Mouse (Mus musculus): Measurements from ENCODE around the gene Phlpp1. TPM values are rescaled to one million over a fixed set of nuclear protein-coding genes. Genes with fewer than 3 reads are reported as not detected.

Gene Phlpp1
- polyA plus RNA-seq, 1 experiment from 2014 or later: 5.5 TPM

DNA sequence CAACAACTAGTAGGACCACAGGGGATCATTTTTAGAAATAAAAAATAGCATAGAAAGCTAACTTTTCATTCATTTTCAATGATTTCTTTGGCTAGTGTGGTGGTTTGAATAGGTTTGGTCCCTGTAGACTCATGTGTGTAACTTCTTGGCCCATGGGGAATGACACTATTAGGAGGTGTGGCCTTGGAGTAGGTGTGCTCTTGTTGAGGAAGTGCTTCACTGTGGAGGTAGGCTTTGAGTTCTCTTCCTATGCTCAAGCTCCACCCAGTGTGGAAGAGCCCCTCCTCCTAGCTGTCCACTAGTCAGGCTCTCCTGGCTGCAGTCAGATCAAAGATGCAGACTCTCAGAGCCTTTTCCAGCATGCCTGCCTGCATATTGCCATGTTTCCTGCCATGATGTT lies 18.8 kb upstream of the Phlpp1 start:
- peaks cover 16% of the 10 kb centered on the region for H3K4me1 ChIP-seq
- no peaks in the 10 kb centered on the region for H3K9me3 ChIP-seq
- no peak overlapping the region for H3K4me3 ChIP-seq
- no peaks in the 10 kb centered on the region for H3K27me3 ChIP-seq (ENCODE audit: poor library complexity, severe bottlenecking)
- H3K36me3 ChIP-seq (replicated peaks): no peaks in the 10 kb centered on the region
- no peak for DNase-seq (ENCODE audit: extremely low spot score, low spot score)
- no peak overlapping the region for H3K27ac ChIP-seq

DNA sequence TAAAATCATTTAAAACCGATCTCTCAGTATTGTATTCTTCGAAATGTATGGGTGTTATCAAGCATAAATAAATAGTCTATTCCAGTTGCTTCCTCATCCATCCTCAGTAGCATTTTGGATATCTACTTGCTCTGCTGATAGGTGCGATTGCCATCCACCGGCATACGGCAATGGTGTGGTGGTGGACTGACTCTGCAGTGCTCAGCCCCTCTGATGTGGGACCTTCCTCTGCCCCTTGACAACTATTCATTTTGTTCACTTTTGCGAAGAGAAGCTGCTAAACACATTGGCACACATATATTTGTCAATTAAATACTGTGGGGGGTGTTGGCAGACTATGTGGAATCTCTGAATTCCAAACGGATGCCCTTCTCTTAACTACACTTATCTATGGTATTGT lies 17.0 kb upstream of the Phlpp1 start:
- Histone ChIP-seq H3K4me3 (no peak overlapping the region), H3K27ac (no peak overlapping the region), H3K4me1 (peaks cover 3% of the 10 kb centered on the region; the same call in 1 of the 2 replicates), H3K9me3 (no peaks in the 10 kb centered on the region), H3K36me3 (replicated peaks) (no peaks in the 10 kb centered on the region), H3K27me3 (ENCODE audit: poor library complexity, severe bottlenecking) (no peaks in the 10 kb centered on the region)
- no peak for DNase-seq (ENCODE audit: extremely low spot score, low spot score)
- WGBS: 93% methylated on average over 7 of the region's 7 CpGs

DNA sequence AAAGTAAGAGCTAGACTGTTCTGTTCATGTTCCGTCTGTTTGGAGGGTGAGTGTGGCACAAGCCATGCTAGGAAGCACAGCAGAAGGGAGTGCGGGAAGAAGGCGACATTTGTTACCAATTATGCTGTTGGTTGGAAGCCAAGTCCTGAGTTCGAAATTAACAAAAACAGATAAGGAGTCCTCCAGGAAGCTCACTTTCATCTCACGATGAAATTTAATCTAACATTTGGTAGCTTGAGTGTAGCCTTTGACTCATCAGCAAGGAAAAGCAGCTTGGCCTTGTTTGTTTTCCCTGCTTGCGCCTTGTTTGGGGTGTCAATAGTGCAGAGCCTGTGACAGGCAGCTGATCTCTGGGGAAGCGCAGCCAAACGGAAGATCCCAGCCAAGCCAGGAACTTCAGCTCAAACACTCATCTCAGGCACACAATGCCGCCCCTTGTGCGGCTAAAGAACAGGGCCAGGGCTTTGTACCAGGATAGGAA lies 16.4 kb upstream of the Phlpp1 start:
- Histone ChIP-seq H3K27me3 (ENCODE audit: poor library complexity, severe bottlenecking) (no peaks in the 10 kb centered on the region), H3K27ac (no peak overlapping the region), H3K9me3 (no peaks in the 10 kb centered on the region), H3K36me3 (replicated peaks) (no peaks in the 10 kb centered on the region), H3K4me3 (no peak overlapping the region), H3K4me1 (peaks cover 3% of the 10 kb centered on the region; the same call in 1 of the 2 replicates)
- 61% methylated on average over 10 of the region's 10 CpGs for WGBS
- DNase-seq (ENCODE audit: extremely low spot score, low spot score): no peak

DNA sequence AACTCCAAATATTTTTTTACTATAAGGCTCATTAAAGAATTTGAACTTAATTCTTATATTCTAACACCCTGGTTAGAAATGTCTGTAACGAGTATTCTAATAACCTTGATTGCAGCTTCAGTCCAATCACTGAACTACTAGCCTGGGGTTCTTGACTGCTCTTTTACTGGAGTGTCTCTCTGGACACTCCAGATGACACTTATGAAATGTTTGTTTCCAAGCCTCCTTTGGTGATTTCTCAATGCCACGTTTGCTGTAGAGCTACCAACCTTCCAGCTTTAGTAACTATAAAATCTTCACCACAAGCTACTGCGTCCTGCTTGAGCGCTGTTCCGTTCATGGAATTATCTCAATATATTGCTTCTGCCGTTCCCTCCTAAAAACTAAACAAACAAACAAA lies 15.8 kb upstream of the Phlpp1 start:
- H3K4me1 ChIP-seq: peaks cover 3% of the 10 kb centered on the region; the same call in 1 of the 2 replicates
- no peaks in the 10 kb centered on the region for H3K36me3 ChIP-seq (replicated peaks)
- no peaks in the 10 kb centered on the region for H3K9me3 ChIP-seq
- WGBS: 90% methylated on average over 6 of the region's 6 CpGs
- no peak for DNase-seq (ENCODE audit: extremely low spot score, low spot score)
- H3K27me3 ChIP-seq (ENCODE audit: poor library complexity, severe bottlenecking): no peaks in the 10 kb centered on the region
- H3K27ac ChIP-seq: no peak overlapping the region
- no peak overlapping the region for H3K4me3 ChIP-seq

DNA sequence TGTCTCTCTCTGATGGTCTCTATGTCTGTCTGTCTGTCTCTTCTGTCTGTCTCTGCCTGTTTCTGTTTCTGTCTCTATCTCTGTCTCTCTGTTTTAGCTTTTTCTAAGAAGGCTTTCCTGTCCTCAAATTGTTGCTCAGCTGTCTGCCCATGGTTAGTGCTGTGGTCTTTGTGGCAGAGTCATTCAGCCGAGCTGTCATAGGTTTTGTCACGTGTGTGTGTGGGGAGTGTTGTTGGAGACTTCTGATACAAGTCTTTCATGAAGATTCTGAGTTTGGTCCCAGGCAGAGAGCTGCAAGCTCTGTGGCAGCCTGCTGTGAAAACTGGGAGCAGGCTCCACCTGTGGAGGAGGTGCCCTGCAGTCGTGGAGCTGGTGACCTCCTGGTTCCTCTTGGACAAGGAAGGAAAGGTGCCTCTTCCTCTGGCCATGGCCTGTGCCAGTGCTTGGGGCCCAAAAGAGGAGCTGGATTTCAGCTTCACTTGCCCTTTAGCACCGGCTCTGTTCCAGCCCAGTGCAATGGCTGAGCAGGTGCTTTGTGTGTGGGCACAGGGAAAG lies 13.5 kb upstream of the Phlpp1 start:
- Histone ChIP-seq H3K4me1 (peaks cover 3% of the 10 kb centered on the region; the same call in 1 of the 2 replicates), H3K27ac (no peak overlapping the region), H3K4me3 (no peak overlapping the region), H3K9me3 (no peaks in the 10 kb centered on the region), H3K27me3 (ENCODE audit: poor library complexity, severe bottlenecking) (no peaks in the 10 kb centered on the region), H3K36me3 (replicated peaks) (no peaks in the 10 kb centered on the region)
- DNase-seq (ENCODE audit: extremely low spot score, low spot score): no peak
- 86% methylated on average over 4 of the region's 4 CpGs for WGBS

DNA sequence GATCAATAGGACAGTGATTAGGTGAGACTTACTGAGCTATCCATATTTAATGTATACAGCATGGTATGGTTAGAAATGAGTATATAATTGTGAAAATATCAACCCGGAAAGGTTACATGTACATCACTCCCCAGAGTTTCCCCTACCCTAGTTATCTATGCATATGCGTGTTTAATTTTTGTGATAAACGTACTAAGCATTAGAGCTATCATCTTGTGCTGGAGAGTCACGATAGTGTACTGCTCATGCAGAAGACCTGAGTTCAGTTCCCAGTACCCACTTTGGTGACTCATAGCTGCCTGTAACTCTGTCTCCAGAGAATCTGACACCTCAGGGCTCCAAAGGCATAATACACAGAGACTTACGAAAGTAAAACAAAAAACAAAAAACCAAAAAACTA lies 11.9 kb upstream of the Phlpp1 start:
- WGBS: 95% methylated on average over 5 of the region's 5 CpGs
- H3K9me3 ChIP-seq: no peaks in the 10 kb centered on the region
- H3K4me3 ChIP-seq: no peak overlapping the region
- no peak for DNase-seq (ENCODE audit: extremely low spot score, low spot score)
- no peaks in the 10 kb centered on the region for H3K27me3 ChIP-seq (ENCODE audit: poor library complexity, severe bottlenecking)
- no peak overlapping the region for H3K27ac ChIP-seq
- no peaks in the 10 kb centered on the region for H3K36me3 ChIP-seq (replicated peaks)
- peaks cover 3% of the 10 kb centered on the region; the same call in 1 of the 2 replicates for H3K4me1 ChIP-seq

DNA sequence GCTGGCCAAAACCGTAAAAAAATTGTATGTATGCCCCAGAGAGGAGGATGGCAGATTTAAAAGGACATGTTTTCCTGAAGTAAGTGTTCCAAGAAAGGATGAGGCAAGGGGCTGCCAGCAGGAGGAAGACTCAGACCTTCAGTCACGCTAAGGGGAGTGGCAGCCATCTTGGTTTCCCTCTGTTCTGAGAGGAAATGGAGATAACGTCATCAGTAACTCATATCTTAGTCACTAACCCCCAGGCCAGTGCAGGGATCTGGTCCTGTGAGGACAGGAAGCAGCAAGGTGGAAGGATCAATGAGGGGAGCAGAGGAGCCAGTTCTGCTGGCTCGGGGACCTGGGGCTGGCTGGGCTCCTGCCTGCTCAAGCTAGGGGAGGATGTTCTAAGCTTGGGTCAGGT lies 10.6 kb upstream of the Phlpp1 start:
- Histone ChIP-seq H3K27ac (no peak overlapping the region), H3K27me3 (ENCODE audit: poor library complexity, severe bottlenecking) (no peaks in the 10 kb centered on the region), H3K9me3 (no peaks in the 10 kb centered on the region), H3K4me3 (no peak overlapping the region), H3K4me1 (no peaks in the 10 kb centered on the region), H3K36me3 (replicated peaks) (no peaks in the 10 kb centered on the region)
- 77% methylated on average over 4 of the region's 4 CpGs for WGBS
- no peak for DNase-seq (ENCODE audit: extremely low spot score, low spot score)

DNA sequence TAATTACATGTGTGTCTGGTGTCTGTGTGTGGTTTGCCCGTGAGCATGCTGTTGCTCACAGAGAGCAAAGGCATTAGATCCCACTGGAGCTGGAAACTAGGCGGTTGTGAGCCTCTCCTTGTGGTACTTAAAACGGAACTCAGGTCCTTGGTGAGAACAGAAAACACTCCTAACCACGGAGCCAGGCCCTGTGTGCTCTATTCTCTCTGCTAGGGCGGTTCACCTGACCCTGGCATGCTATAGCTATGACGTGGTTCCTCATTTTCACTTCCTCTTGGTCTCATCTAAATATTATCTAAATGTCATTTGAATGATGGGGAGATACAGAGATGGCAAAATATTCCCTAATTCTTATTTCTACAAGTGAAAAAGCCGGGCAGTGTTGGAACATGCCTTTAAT lies 9.0 kb upstream of the Phlpp1 start:
- WGBS: 81% methylated on average over 7 of the region's 7 CpGs
- no peak for DNase-seq (ENCODE audit: extremely low spot score, low spot score)
- no peaks in the 10 kb centered on the region for H3K4me1 ChIP-seq
- no peaks in the 10 kb centered on the region for H3K9me3 ChIP-seq
- no peak overlapping the region for H3K4me3 ChIP-seq
- H3K27ac ChIP-seq: no peak overlapping the region
- H3K36me3 ChIP-seq (replicated peaks): no peaks in the 10 kb centered on the region
- no peaks in the 10 kb centered on the region for H3K27me3 ChIP-seq (ENCODE audit: poor library complexity, severe bottlenecking)

GRCm38 (mm10) chr1:106163401-106163800 lies 8.2 kb upstream of the Phlpp1 start:
- Histone ChIP-seq H3K36me3 (replicated peaks) (no peaks in the 10 kb centered on the region), H3K4me1 (no peaks in the 10 kb centered on the region), H3K27ac (no peak overlapping the region), H3K27me3 (ENCODE audit: poor library complexity, severe bottlenecking) (no peaks in the 10 kb centered on the region), H3K4me3 (no peak overlapping the region), H3K9me3 (no peaks in the 10 kb centered on the region)
- DNase-seq (ENCODE audit: extremely low spot score, low spot score): no peak
- 91% methylated on average over 8 of the region's 8 CpGs for WGBS

DNA sequence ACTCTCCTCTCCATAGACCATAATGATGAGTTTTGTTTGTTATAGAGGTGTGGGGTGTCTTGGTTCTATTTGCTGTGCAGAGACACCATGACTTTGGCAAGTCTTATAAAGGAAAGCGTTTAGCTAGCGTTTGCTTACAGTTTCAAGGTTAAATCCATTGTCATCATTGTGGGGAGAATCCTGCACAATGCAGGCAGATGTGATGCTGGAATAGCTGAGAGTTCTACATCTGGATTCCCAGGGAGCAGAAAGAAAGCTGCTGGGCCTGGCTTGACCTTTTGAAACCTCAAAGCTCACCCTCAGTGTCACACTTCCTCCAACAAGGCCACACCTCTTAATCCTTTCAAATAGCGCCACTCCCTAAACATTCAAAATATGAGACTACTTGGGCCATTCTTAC lies 7.4 kb upstream of the Phlpp1 start:
- no peak for DNase-seq (ENCODE audit: extremely low spot score, low spot score)
- WGBS: 84% methylated on average over 3 of the region's 3 CpGs
- no peaks in the 10 kb centered on the region for H3K36me3 ChIP-seq (replicated peaks)
- H3K27me3 ChIP-seq (ENCODE audit: poor library complexity, severe bottlenecking): no peaks in the 10 kb centered on the region
- H3K9me3 ChIP-seq: no peaks in the 10 kb centered on the region
- H3K4me1 ChIP-seq: no peaks in the 10 kb centered on the region
- H3K27ac ChIP-seq: no peak overlapping the region
- H3K4me3 ChIP-seq: no peak overlapping the region

DNA sequence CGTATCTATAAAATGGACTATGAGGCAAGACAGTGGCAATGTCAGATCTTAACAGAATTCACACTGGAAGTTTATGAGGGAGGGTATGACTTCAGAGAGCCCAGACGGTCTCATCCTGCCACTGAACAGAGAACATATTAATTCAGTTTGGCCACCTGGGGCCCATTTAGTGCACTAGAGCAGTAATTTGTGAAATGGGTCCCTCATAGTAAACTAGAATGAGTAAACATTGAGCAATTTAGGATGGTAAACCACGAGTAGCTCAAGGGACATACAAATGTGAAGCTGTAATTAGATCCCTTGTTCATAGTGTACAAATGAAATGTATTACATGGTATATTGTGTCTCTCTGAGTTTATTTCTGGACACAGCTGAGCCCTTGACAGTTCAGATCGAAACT lies 3.6 kb upstream of the Phlpp1 start:
- Histone ChIP-seq H3K4me1 (peaks cover 14% of the 10 kb centered on the region), H3K4me3 (no peak overlapping the region), H3K9me3 (no peaks in the 10 kb centered on the region), H3K27ac (no peak overlapping the region), H3K36me3 (replicated peaks) (no peaks in the 10 kb centered on the region), H3K27me3 (ENCODE audit: poor library complexity, severe bottlenecking) (no peaks in the 10 kb centered on the region)
- no peak for DNase-seq (ENCODE audit: extremely low spot score, low spot score)
- WGBS: 75% methylated on average over 4 of the region's 4 CpGs

DNA sequence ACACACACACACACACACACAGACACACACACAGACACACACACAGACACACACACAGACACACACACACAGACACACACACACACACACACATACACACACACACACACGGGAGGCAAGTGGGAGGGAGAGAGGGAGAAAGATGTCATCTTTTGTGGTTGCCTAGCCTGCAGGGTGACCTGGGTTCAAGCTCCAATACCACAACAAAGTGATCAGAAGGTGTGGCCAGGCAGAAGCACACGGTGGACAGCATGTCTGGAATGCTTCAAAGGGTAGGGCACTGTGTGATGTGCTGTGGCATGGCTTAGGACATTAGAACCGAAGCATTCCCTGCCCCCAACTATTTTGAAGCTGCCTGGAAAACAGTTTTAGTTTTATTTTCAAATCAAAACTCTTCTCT lies 2.8 kb upstream of the Phlpp1 start:
- peaks cover 22% of the 10 kb centered on the region for H3K4me1 ChIP-seq
- no peak overlapping the region for H3K4me3 ChIP-seq
- WGBS: 61% methylated on average over 3 of the region's 3 CpGs

DNA sequence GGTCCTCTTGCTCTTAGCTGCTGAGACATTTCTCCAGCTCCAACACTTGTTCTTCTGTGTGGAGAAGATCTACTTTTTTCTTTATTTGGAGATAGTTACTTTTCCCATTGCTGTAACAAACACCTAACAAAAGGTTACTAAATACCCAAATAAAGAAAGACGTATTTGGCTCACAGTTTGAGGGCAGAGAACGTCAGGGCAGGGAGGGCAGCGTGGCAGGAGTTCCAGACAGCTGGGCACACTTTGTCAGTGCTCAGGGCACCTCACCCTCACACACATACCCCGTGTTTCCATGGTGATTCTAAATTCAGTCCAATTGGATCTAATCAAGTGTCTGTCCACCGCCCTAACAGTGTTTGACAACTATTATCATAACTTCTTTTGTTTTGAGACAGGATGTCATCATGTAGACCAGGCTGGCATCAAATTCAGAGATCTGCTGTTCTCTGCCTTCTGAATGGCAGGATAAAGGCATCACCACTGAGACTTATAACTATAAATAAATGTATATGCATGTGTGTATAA lies 1.7 kb upstream of the Phlpp1 start:
- Histone ChIP-seq H3K27ac (no peak overlapping the region), H3K4me1 (peaks cover 32% of the 10 kb centered on the region), H3K36me3 (replicated peaks) (no peaks in the 10 kb centered on the region), H3K4me3 (no peak overlapping the region), H3K9me3 (no peaks in the 10 kb centered on the region), H3K27me3 (ENCODE audit: poor library complexity, severe bottlenecking) (no peaks in the 10 kb centered on the region)
- 82% methylated on average over 5 of the region's 5 CpGs for WGBS
- DNase-seq (ENCODE audit: extremely low spot score, low spot score): no peak

More for the DNA sequence above, 2.8 kb upstream of the Phlpp1 start:
- Histone ChIP-seq H3K36me3 (replicated peaks) (no peaks in the 10 kb centered on the region), H3K27ac (no peak overlapping the region), H3K27me3 (ENCODE audit: poor library complexity, severe bottlenecking) (no peaks in the 10 kb centered on the region), H3K9me3 (no peaks in the 10 kb centered on the region)
- DNase-seq (ENCODE audit: extremely low spot score, low spot score): no peak

Measured in forebrain, embryonic 10.5 days (tissue).